Mouse (Mus musculus) ES-Bruce4 (cell line): Measurements from ENCODE around the gene Gm21411.

ENCODE experiments used
- CTCF ChIP-seq: IDR thresholded peaks from one replicate; pipeline ENCODE4 v1.8.1; 2011; ENCODE audit warnings: low read depth, low read length
- EP300 ChIP-seq: IDR thresholded peaks from 2 replicates; pipeline ENCODE4 v1.6.1; 2011; ENCODE audit warnings: low read depth, low read length; ENCODE audit not compliant: insufficient read depth
- POLR2A ChIP-seq: IDR thresholded peaks from one replicate; pipeline ENCODE4 v1.8.1; 2011; ENCODE audit warnings: low read length; ENCODE audit not compliant: insufficient read depth

GRCm38 (mm10) chr4:146915196-146915595, 5.8 kb upstream of the Gm21411 start:
- TF ChIP-seq EP300 = no peak
- no peak for TF ChIP-seq POLR2A
- TF ChIP-seq CTCF = no peak
